ENCODE assay signal across 10 mouse cellular contexts in the genomic region with DNA sequence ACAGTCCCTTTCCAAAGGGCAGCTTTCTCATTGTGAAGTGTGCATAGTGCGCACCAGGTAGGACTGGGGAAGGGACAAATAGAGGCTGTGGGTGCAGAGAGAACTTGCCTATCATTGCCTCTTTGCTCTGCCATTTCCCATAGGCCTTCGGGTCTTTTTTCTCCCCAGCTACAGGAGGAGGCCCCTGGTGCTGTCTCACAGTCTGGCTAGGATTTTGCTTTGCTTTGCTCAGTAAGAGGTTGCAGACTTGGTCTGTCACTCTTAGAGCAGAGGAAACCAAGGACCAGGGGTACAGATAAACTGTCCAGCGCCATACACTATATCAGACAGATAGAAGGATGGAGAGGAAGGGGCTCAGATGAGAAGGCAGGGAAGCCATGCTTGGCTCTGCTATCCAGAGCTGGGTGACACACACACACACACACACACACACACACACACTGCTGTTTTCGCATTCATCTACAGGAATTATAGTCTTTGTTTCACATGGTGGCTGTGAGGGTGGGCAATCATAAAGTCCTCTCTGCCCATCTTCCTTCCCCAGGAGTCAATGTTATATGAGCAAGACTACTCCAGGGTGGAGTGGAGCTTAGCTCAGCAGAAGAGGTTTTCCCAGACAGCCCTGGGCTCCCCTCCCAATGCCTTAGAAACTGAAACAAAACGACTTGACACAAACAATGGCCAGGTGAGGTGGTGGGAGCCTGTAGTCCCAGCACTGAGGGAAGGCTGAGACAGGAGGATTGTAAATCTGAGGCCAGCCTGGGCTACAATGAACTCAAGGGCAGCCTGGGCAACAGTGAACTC. TPM values are rescaled to one million over a fixed set of nuclear protein-coding genes. Genes with fewer than 3 reads are reported as not detected.
A peak's percentile ranks its signal among the peaks of the same experiment; 100 is the strongest.
DNase-seq lines count a peak whose midpoint lies in the region; ATAC-seq lines count a peak whose summit lies in the region.
"Had no signal": no experiment of that assay in that cellular context is flagged by ENCODE, and none has a peak within 500 bp of the region (broad histone marks: within the 10 kb centered on the region; RNA-seq: fewer than 3 reads in every experiment).

No protein-coding gene starts in this region.

- H3K36me3 ChIP-seq in lung, embryonic 15.5 days, result no peaks in the 10 kb centered on the region
- H3K36me3 ChIP-seq in embryonic facial prominence, embryonic 13.5 days, result no peaks in the 10 kb centered on the region
- H3K36me3 ChIP-seq in liver, embryonic 15.5 days (replicated peaks), result no peaks in the 10 kb centered on the region

- H3K4me1 ChIP-seq in lung, embryonic 15.5 days, result peaks cover 30% of the 10 kb centered on the region
- peaks cover 32% of the 10 kb centered on the region for H3K4me1 ChIP-seq in embryonic facial prominence, embryonic 13.5 days
- H3K4me1 ChIP-seq in liver, embryonic 15.5 days (replicated peaks), result peaks cover 69% of the 10 kb centered on the region

- no peaks in the 10 kb centered on the region for H3K9me3 ChIP-seq in lung, embryonic 15.5 days
- no peaks in the 10 kb centered on the region for H3K9me3 ChIP-seq in embryonic facial prominence, embryonic 13.5 days
- no peaks in the 10 kb centered on the region for H3K9me3 ChIP-seq in liver, embryonic 15.5 days (replicated peaks)

- 66% methylated on average over 5 of the region's 5 CpGs for WGBS in lung, embryonic 15.5 days
- WGBS in embryonic facial prominence, embryonic 13.5 days, result 77% methylated on average over 5 of the region's 5 CpGs
- 51% methylated on average over 5 of the region's 5 CpGs for WGBS in liver, embryonic 15.5 days (ENCODE audit: insufficient replicate concordance)

- peak overlapping the region; percentile 53; the same call in 1 of the 2 replicates for H3K27ac ChIP-seq in lung, embryonic 15.5 days
- H3K27ac ChIP-seq in embryonic facial prominence, embryonic 13.5 days, result peak overlapping the region; percentile 39; the same call in 1 of the 2 replicates
- H3K27ac ChIP-seq in liver, embryonic 15.5 days (replicated peaks), result peak overlapping the region; percentile 8; the same call in 1 of the 2 replicates

- peak overlapping the region; percentile 44 for H3K4me2 ChIP-seq in lung, embryonic 15.5 days
- peak overlapping the region; percentile 32 for H3K4me2 ChIP-seq in embryonic facial prominence, embryonic 13.5 days
- H3K4me2 ChIP-seq in liver, embryonic 15.5 days, result peak overlapping the region; percentile 57

- H3K9ac ChIP-seq in lung, embryonic 15.5 days, result no peak overlapping the region
- H3K9ac ChIP-seq in embryonic facial prominence, embryonic 13.5 days, result 0 out of 2 replicates have a peak overlapping the region, but pooled peaks have one; percentile 17
- 0 out of 2 replicates have a peak overlapping the region, but pooled peaks have one; percentile 16 for H3K9ac ChIP-seq in liver, embryonic 15.5 days

- peak overlapping the region; percentile 36 for H3K4me3 ChIP-seq in lung, embryonic 15.5 days
- peak overlapping the region; percentile 19; the same call in 1 of the 2 replicates for H3K4me3 ChIP-seq in embryonic facial prominence, embryonic 13.5 days
- H3K4me3 ChIP-seq in liver, embryonic 15.5 days (replicated peaks), result peak overlapping the region; percentile 41

- no peak for ATAC-seq in lung, embryonic 15.5 days (ENCODE audit: borderline replicate concordance, extremely low read depth, low FRiP score, low TSS enrichment)
- ATAC-seq in embryonic facial prominence, embryonic 13.5 days (ENCODE audit: insufficient number of reproducible peaks, insufficient read depth, low FRiP score, low TSS enrichment, low read depth), result no peak
- ATAC-seq in liver, embryonic 15.5 days (ENCODE audit: insufficient read depth), result no peak
- ATAC-seq: midbrain, embryonic 16.5 days had no signal

- intact Hi-C loops in heart, postnatal 25 days (cut with DNase I), result no loop called here

- no peaks in the 10 kb centered on the region for H3K27me3 ChIP-seq in lung, embryonic 15.5 days
- H3K27me3 ChIP-seq in embryonic facial prominence, embryonic 13.5 days, result peaks cover 44% of the 10 kb centered on the region
- peaks cover 28% of the 10 kb centered on the region for H3K27me3 ChIP-seq in liver, embryonic 15.5 days

- peak; percentile 89 for DNase-seq in heart, adult 11 months
- no peak for DNase-seq in heart, postnatal 25 days (ENCODE audit: low spot score)
- DNase-seq in lung, postnatal 10 days, result no peak
- no peak for DNase-seq in left cerebral cortex, adult 11 months (ENCODE audit: low spot score)
- DNase-seq in adrenal gland, postnatal 36 days, result no peak
- DNase-seq: spleen, adult 18-20 months had no signal

RNA-seq across cellular contexts. Expression of gene Abi3, which starts 1.4 kb away (rescaled TPM):
- 10 to 100 TPM in 1 of 2 experiments, 1 to 10 TPM in 1; 8.8 to 10.4 TPM for total RNA-seq in heart, postnatal 25 days (2021)
- 11.4 and 19.7 TPM in 2 replicates for polyA plus RNA-seq in lung, embryonic 15.5 days (2015; fragmentation: Nextera tagmentation; extraction: Ambion mirVana)
- 4.4 and 7.9 TPM in 2 replicates for polyA plus RNA-seq in embryonic facial prominence, embryonic 13.5 days (2015; fragmentation: Nextera tagmentation; extraction: Ambion mirVana)
- 6.9 and 7.0 TPM in 2 replicates for polyA plus RNA-seq in liver, embryonic 15.5 days (2015; fragmentation: Nextera tagmentation; extraction: Ambion mirVana)
- total RNA-seq in adrenal gland, postnatal 36 days (2021), result 10 to 100 TPM; 11.3 to 19.3 TPM

RNA-seq across cellular contexts. Expression of gene Gngt2, which starts 3.9 kb away (rescaled TPM):
- 10 to 100 TPM; 20.6 to 21.9 TPM for total RNA-seq in heart, postnatal 25 days (2021)
- polyA plus RNA-seq in lung, embryonic 15.5 days (2015; fragmentation: Nextera tagmentation; extraction: Ambion mirVana), result 18.9 and 20.9 TPM in 2 replicates
- 12.9 and 13.3 TPM in 2 replicates for polyA plus RNA-seq in embryonic facial prominence, embryonic 13.5 days (2015; fragmentation: Nextera tagmentation; extraction: Ambion mirVana)
- 20.1 and 22.1 TPM in 2 replicates for polyA plus RNA-seq in liver, embryonic 15.5 days (2015; fragmentation: Nextera tagmentation; extraction: Ambion mirVana)
- 10 to 100 TPM; 14.3 to 30.9 TPM for total RNA-seq in adrenal gland, postnatal 36 days (2021)

RNA-seq across cellular contexts. Expression of gene Phospho1, which starts 16.6 kb away (rescaled TPM):
- 100 to 1,000 TPM; 174 to 181 TPM for total RNA-seq in heart, postnatal 25 days (2021)
- 0.32 and 0.84 TPM in 2 replicates for polyA plus RNA-seq in lung, embryonic 15.5 days (2015; fragmentation: Nextera tagmentation; extraction: Ambion mirVana)
- 2.3 and 4.6 TPM in 2 replicates for polyA plus RNA-seq in embryonic facial prominence, embryonic 13.5 days (2015; fragmentation: Nextera tagmentation; extraction: Ambion mirVana)
- 6.4 and 7.1 TPM in 2 replicates for polyA plus RNA-seq in liver, embryonic 15.5 days (2015; fragmentation: Nextera tagmentation; extraction: Ambion mirVana)
- total RNA-seq in adrenal gland, postnatal 36 days (2021), result 100 to 1,000 TPM; 119 to 160 TPM
